Mouse (Mus musculus): ENCODE data around the gene Cav3. TPM values are rescaled to one million over a fixed set of nuclear protein-coding genes. Genes with fewer than 3 reads are reported as not detected.

The Cav3 gene
- 1 to 10 TPM; 2.8 to 7.4 TPM for total RNA-seq (2021)
- long read RNA-seq, experiment 1, partial matches to known transcripts = 0 of 4 reads
- long read RNA-seq, experiment 1, other reads (novel, unspliced or antisense) = 0 of 4 reads
- long read RNA-seq, experiment 2, transcript Cav3-201 (2 exons, 1,157 nt) = major isoform, 5 of 5 reads
- long read RNA-seq, experiment 2, partial matches to known transcripts = 0 of 5 reads
- long read RNA-seq, experiment 2, other reads (novel, unspliced or antisense) = 0 of 5 reads

DNA sequence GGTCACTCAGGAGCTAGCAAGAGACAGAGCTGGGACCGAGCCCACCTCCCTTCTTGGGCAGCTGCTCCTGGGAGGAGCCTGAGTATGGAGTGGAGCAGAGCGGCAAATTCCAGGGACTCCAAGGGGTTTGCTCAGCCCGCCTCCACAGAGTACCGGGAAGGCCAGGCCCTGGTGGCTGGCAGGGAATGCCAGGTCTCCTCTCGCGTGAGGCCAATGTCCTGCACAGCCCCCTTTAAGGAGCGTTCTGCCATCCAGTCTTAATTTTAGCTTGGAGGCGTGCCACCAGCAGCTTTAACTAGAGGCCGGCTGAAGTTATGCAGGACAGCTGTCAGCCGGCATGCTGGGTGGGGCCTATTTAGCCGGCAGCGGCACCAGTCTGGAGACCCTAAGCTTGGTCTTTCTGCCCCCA is at the start of gene Cav3:
Cav3 (plus strand) TSS at position 165 of the 409 bp plus-strand sequence.
- no peak for DNase-seq (ENCODE audit: low spot score in 2 of 2)

DNA sequence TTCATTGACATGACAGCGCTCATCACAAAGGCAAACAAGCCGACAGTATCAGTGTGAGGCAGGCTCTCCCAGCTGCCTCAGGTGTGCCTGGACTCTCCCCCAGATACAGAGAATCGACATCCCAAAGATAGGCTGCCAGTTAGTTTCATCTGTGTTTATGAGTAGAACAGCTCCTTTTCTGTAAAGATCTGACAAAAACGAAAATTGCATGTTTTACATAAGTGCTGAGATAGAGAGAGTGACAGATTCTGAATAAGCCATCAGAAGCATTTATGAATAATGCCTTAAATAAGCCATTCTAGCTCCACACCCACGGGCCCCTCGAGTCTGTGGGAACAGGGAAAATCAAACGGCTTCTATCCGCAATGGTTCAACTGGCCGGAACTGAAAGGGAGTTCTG is 40.0 kb upstream of the Cav3 start:
- no peak for DNase-seq (ENCODE audit: low spot score in 2 of 2)

DNA sequence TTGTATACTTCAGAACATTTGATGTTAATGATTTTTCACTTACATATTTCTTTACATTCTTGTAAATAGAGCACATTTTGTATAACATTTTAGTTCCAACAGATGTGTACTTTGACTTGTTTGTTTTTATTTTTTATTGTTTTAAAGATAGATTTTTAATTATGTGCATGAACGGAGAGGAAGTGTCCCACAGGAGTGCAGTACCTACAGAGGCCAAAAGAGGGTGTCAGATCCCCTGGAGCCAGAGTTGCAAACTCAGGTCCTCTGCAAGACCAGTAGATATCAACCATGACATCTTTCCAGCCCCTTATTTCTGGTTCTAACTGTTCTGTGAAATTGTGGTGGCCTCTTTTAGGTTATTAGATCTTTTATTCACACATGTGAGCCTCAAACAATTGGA is 38.4 kb upstream of the Cav3 start:
- DNase-seq (ENCODE audit: low spot score in 2 of 2) = no peak

DNA sequence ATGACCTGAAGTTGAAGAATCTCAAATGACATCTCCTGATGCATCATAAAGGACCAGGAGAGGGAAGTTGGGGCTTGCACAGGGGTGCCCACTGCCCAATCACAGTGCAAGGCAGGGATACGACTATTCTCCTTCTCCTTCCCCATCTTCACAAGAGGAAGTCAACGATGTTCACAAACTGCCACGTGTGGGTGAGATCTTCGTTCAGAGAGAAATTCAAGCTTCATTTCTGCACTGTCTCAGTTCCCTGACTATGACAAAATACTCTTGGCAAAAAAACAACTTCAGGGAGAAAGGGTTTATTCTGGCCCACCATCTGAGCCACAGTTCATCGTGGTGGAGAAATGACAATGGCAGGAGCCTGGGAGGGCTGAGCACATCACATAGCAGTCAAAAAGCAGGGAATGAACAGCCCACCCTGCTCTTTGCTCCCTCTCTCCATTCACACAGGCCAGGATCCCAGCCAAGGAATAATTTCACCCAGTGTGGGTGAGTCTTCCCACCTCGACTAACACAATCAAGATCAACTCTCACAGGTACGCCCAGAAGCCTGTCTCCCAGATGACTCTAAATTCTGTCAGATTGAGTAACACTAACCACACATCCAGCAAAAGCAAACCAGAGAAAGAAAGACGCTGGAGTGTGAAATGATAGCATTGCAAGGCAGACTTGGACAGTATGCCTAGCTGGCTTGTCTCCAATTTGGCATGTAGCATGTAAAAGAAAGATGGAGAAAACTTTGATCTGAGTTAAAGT is 35.4 kb upstream of the Cav3 start:
- no peak for DNase-seq (ENCODE audit: low spot score in 2 of 2)

DNA sequence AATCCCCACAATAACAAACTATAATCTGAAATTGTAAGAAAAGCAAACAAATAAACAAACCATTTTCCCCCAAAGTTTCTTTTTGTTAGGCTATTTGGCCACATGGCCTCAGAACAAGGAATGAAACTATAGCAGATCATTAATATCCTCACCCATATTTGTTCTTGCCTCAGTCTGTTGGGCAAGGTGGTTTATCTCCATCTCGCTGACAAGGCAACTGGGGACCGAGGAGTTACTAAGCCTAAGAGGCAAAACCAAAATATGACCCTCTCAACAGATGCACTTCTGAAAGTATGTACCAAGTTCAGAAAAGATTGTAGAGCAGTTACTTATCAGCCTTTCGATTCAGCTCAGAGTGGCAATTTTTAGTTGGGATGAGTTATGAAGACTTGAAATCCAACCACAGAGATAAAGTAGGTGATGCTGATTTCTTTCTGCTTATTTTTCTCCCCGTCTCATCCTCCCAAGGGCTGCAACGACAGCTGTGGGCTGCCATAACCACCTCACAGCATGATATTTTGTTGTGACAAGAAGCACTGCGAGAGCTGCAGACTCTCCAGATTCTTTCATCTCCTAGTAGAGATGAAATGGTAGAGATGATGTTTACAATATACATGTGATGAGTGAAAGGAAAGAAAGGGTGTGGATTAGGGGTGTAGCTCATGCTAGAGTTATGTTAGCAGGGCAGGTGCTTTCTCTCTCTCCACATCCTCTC is 33.1 kb upstream of the Cav3 start:
- DNase-seq (ENCODE audit: low spot score in 2 of 2) = no peak

DNA sequence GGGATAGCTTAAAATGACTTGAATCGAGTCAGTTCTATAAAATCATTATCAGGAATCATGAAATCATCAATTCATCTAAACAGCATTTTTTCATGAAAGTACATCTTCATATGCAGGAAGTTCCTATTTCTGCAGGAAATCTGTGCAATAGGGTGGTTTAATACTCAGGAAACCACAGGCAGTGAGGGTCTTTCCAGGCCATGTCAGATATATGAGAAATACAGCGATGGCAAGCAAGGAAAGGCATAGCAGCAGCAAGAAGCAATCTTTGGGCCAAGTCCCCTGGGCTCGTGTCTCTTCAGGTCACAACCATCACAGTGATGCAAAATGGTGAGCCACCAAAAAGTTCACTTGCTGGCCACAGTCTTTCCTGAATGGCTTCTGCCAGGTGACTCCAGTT is 13.6 kb upstream of the Cav3 start:
- no peak for DNase-seq (ENCODE audit: low spot score in 2 of 2)

DNA sequence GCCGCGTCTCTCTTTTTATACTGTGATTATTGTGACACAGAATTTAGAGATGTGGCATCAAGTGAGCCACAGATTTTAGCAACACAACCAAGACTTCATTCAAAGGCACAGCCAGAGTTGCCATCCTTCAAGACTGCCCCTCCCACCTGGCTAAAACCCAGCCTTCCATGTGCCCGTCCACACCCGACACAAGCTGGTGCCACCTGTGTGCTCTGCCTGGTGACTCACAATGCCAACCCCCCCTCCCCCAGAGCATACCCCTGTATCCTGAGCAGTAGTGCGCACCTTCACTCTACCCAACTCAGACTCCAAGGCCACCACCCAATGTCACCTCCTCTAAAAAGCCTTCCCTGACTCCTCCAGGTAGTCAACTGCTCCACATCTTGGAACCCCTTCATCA is 2.2 kb downstream of the Cav3 start:
- DNase-seq (ENCODE audit: low spot score in 2 of 2) = no peak

DNA sequence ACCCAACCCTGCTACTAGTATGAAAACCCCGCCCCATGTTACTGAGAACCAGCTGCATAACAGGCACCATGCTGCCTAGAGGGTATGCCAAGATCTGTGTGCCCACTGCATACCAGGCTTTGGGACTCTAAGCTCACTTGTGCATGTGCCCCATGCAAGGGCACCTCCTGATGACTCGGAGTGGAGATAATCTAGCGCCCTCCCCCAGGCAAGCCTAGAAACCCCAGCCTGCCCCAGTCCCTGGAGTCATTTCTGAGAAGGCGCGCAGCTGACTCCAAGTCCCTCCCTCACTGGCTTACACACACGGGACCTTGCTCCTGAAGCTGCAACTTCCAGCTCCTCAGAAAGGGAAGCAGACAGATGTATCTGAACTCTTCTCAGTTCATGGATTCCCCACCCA is 4.0 kb downstream of the Cav3 start:
- DNase-seq (ENCODE audit: low spot score in 2 of 2) = no peak

DNA sequence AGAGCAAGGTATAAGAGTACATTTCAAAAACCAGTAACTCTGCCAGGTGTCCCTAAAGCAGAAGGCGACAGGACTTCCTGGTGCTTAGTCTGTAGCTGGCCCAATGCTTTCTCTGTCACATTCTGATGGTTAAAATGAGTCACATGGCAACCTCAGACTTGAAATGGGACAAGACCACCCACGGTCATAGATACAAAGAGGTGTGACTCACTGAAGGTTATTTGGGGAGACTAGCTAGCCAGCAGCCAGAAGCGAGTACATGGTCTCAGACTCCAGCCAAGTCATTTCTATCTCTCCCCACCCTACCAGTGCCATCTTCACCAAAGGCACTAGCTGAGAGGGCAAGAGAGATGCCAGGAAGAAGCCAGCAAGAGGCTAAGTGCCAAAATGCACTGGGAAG is 6.1 kb downstream of the Cav3 start:
- no peak for DNase-seq (ENCODE audit: low spot score in 2 of 2)

DNA sequence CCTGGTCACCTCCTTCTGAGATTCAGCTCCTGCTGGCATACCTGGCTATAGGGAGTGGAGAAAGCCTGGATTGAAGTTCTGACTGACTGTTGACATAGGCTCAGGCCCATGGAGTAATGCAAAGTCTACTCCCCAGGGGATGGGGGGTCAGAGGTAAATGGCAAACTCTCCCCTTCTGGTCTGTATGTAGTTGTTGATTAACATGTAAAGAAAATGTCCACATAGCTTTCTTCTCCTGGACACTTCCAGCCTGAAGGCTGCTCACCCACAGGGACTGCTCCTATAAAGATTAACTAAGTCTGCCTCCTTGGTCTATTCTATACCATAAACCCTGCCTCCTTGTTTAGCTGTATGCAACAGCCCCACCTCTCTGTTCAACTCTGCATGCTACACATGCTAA is 6.7 kb downstream of the Cav3 start:
- DNase-seq (ENCODE audit: low spot score in 2 of 2) = no peak

DNA sequence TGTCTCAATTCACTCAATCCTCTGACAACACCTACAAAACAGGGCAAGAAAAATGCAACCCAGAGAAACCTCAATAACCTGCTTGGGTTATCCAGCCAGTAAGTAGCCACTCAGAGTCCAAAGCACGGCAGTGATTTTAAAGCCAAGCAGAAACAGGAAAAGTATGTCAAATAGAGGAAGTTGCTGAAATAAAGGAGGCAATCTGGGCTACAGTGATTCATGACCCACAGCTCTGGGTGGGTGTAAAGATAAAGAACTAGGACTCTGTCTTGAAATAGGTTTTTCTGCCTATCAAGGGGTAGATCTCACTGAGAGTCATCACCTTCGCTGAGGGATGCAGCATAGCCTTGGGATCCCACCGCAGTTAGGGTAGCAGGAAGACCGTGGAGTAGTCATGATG is 12.3 kb downstream of the Cav3 start:
- no peak for DNase-seq (ENCODE audit: low spot score in 2 of 2)

DNA sequence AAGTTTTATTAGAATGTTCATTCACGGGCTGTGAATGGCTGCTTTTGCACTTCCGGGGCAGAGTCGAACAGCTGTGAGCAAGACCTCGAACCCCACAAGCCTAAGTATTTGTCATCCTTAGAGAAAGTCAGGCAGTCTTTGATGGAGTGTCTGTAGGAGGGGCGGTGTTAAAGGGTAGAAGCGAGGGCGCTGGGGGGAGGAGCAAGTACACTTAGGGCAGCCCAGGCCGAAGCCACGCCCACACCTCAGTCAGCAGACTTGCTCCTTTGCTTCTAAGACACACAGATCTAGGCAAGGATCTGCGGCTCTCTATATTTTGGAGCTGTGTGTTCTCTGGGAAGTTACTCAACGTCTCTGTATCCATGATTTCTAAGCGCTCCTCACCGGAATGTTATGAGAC is 20.6 kb downstream of the Cav3 start:
- no peak for DNase-seq (ENCODE audit: low spot score in 2 of 2)

DNA sequence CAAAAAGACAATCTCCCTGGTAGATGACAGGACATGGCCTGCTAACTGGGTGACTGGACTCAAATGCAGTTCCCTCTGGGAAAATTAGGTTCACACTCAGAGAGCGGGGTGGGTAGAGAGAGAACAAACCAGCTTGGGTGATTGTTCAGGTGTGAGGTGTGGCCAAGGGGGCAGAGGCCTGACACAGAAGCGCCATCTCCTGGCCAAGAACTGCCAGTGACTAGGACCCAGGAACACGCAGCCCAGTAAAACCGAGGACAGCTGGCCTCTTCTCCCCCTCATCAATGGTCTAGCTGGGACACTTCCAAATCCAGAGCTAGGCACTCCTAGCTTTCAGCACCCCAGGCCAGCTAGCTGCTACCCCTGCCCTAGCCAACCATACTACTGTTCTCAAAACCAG is 25.0 kb downstream of the Cav3 start:
- no peak for DNase-seq (ENCODE audit: low spot score in 2 of 2)

DNA sequence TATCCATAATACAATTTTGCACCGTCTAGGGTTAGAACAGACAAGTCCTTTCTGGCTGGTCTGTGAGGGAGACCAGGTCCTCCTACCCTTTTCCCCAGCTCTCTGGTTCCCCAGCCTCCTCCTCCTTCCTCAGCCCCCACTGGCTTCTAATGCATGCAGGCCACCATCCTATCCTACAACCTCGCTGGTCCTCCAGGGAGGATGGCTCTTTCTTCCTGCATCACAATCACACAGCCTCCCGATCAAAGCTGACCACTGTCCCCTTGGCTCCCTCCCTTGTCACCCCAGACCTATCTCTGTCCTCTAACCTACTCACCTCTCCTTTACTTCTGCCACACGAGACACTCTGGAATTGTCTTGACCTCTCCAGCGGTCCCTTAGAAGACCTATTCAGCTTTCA is 28.7 kb downstream of the Cav3 start:
- DNase-seq (ENCODE audit: low spot score in 2 of 2) = no peak

DNA sequence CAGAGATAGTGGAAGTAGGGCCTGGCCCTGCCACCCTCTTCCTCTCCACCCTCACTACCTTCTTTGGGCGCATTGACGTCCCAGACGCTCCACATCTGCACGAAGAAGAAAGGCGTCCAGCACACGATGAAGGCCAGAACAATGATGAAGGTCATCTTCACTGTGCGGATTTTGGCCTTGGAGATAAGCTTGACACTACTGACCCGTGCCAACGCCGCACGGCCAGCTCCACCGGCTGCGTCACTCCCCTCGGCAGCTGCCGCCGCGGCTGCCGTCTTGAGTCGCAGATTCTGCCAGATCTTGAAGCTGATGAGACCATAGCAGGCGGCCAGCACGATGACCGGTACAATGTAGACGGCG is 29.5 kb downstream of the Cav3 start:
- no peak for DNase-seq (ENCODE audit: low spot score in 2 of 2)

DNA sequence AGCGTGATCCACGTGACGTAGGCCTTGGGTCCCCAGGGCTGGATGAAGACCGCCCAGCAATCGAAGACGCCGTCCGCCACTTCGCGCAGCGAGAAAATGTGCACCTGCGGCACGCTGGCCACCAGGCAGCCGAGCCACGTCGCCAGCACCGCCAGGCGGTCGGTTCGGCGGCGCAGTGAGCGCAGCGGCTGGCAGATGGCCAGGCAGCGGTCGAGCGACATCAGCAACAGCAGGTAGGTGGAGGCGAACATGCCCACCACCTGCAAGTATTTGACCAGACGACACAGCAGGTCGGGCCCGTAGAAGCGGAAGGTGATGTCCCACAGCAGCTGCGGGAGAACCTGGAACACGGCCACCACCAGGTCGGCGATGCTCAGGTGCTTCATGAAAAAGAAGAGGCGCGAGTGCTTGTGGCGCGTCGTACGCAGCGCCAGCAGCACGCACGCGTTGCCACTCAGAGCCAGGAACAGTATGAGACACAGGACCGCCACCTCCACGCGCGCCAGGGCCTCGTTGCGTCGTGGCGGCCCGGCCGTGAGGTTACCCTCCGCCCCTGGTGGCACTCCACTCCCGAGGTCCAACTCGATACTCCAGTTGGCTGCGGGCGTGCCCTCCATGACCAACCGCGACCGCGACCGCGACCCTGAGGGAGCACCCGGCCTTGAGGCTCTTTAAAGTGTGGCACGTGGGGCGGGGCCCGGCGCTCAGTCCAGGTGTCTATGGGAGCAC is 30.0 kb downstream of the Cav3 start:
- no peak for DNase-seq (ENCODE audit: low spot score in 2 of 2)

DNA sequence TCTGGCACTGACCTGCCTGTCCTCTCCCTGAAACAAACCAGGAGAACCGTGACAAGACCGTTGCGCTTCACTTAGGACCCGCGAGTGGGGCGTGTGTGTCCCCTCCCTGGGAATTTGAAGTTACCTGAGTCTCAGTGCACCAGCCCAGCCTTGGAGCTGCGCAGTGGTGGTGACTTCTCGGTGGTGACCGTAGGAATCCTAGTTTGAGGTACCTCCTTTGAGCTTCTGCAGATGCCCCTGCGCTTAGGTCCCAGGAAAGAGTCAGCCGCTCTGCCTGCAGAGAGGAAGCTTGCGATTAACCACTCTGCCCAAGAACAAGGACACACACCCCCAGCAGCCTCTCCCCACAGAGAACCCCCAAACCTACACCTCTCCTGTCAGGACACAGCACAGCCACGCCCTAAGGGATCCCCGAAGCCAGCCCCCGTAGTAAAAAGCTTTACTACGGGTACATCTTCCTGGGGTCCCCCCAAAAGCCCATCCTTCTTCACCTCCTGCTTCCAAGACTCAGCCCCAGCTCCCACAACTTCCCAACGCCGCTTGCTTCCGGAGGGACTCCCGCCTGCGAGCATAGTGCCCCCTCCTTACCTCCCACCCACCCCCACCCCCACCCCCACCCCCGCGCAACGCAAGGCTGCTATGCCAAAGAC is 30.7 kb downstream of the Cav3 start, which contains the start of gene Oxtr:
Oxtr (minus strand) TSS at position 34 of the 650 bp plus-strand sequence.
- no peak for DNase-seq (ENCODE audit: low spot score in 2 of 2)

DNA sequence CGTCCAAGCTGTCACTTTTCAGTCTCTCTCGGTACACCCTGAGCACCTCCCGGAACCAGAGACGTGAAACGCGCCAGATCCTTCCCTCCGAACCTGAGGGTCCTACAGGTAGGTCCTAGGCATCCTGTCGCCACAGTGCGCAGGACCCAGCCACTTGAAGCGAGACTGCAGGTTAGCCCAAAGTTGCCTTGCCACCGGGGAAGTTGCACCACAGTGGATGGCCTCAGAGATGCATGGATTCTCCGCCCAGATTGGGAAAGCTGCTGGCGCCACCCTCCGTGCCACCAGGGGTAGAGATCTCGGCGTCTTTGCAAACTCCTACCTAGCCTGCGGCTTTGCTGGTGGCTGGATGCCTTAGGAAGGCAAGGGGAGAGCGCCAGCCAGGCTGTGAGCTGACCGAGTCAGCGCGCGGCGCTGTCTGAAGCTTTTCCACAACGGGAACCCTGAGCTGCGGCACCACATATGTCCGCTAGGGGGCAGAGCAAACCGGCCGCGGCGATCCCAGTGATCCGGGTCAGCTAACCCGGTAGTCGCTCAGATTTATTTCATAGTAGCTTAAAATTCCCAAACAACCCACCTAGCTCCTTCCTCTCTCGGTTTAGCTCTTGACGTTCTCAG is 31.4 kb downstream of the Cav3 start:
- peak; percentile 75 to 79 for DNase-seq (ENCODE audit: low spot score in 2 of 2)

DNA sequence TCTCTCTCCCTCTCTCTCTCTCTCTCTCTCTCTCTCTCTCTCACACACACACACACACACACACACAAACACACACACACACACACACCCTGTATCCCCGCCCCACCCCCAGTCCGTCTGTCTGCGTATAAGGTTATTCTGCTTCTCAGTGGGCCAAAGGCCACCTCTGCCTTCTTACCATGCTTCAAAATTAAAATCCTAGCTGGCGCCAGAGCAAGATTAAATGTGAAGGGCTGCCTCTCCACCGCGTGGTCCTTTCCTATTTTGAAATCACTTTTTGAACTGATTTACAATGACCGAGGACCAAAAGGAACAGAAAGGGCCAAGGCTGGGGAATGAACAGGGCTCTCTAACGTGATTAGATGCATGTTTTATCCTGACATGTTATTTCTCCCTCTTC is 32.2 kb downstream of the Cav3 start:
- DNase-seq (ENCODE audit: low spot score in 2 of 2) = no peak

DNA sequence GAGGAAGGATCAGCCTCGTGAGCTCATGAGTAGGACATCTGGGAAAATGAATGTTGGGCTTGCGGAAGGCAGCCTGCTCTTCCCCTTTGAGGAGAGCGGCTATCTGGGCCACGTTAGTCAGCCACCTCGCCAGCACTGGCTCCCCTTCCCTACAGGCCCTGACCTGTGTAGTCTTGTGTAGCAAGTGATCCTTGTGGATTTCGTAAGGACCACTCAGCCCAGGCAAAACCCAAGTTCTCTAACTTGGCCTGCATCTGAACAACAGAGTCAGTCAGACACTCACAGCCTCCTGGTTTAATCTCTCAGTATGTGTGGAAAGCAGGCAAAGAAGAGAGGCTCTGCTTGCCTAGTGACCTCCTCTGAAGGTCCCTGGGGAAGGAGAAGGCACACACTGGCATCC is 33.4 kb downstream of the Cav3 start:
- no peak for DNase-seq (ENCODE audit: low spot score in 2 of 2)

DNA sequence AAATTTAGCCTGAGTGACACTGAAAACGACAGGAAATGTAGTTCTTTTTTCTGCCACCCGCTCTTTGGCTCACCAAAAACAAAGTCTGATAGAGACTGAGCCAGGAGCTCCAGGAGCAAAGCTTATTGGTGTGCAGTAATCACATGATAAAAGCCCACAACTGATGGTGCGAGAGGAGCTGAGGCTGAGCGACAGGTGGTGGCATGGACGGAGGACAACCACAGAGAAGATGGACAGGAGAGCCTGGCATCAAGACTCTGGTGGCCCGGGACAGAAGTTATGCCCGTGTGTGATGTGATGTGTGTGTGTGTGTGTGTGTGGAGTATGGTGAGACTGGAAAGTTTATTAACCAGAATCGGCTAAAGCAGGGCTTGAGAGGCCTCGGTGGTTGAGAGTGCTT is 34.1 kb downstream of the Cav3 start:
- DNase-seq (ENCODE audit: low spot score in 2 of 2) = no peak
